Mouse (Mus musculus) embryonic facial prominence, embryonic 14.5 days (tissue): ENCODE results near the gene Ssc5d. TPM values are rescaled to one million over a fixed set of nuclear protein-coding genes. Genes with fewer than 3 reads are reported as not detected.
A peak's percentile ranks its signal among the peaks of the same experiment; 100 is the strongest.

Experiments used
- ATAC-seq: fragments of 200-750 bp; cut with Nextera tagmentation; 2 replicates; pipeline ENCODE4 v1.8.0; 2017; ENCODE audit warnings: low read depth, moderate number of reproducible peaks, moderate TSS enrichment
- DNase-seq: peaks from one replicate; pipeline ENCODE4 v3.0.0-alpha.2; 2015; ENCODE audit warnings: low spot score
- H3K27ac ChIP-seq: fragments of 300-500 bp; sonication (generic); replicated peaks from 2 replicates; pipeline ENCODE4 v1.5.1; 2014; ENCODE audit warnings: low read depth, mild to moderate bottlenecking, low read length, moderate library complexity
- H3K27me3 ChIP-seq: fragments of 300-500 bp; sonication (generic); replicated peaks from 2 replicates; pipeline ENCODE4 v1.6.1; 2014; ENCODE audit warnings: low read length; ENCODE audit not compliant: control insufficient read depth, insufficient read depth
- H3K36me3 ChIP-seq: fragments of 300-500 bp; sonication (generic); 2 replicates; pipeline ENCODE4 v1.6.1; 2014; ENCODE audit warnings: low read length, mixed read lengths; ENCODE audit not compliant: control insufficient read depth, insufficient read depth
- H3K4me1 ChIP-seq: fragments of 300-500 bp; sonication (generic); 2 replicates; pipeline ENCODE4 v1.6.1; 2014; ENCODE audit warnings: antibody characterized with exemption, low read length; ENCODE audit not compliant: control insufficient read depth, insufficient read depth
- H3K4me2 ChIP-seq: fragments of 300-500 bp; sonication (generic); 2 replicates; pipeline ENCODE4 v1.6.1; 2014; ENCODE audit warnings: low read depth, mild to moderate bottlenecking, low read length, moderate library complexity, mixed read lengths
- H3K4me3 ChIP-seq: fragments of 300-500 bp; sonication (generic); 2 replicates; pipeline ENCODE4 v1.5.1; 2014; ENCODE audit warnings: low read depth, mild to moderate bottlenecking, low read length
- H3K9ac ChIP-seq: fragments of 300-500 bp; sonication (generic); 2 replicates; pipeline ENCODE4 v1.6.1; 2014; ENCODE audit warnings: low read depth, mild to moderate bottlenecking, low read length, moderate library complexity, mixed read lengths
- H3K9me3 ChIP-seq: fragments of 300-500 bp; sonication (generic); 2 replicates; pipeline ENCODE4 v1.6.1; 2016; ENCODE audit warnings: low read length; ENCODE audit not compliant: control insufficient read depth
- WGBS: fragments of 180-500 bp; shearing (Covaris S2); extraction: QIAGEN DNeasy Blood & Tissue Kit; methylation state at CpG from one replicate; pipeline ENCODE4 v1.1.7; 2014; 5-methylcytosine and 5-hydroxymethylcytosine counted together
- polyA plus RNA-seq: library from polyadenylated mRNA; unstranded; fragments of >200 nt; fragmentation: Nextera tagmentation; extraction: Ambion mirVana; gene quantifications from 2 replicates; pipeline ENCODE4 v1.2.1, GENCODE M21; 2014

The Ssc5d gene
- polyA plus RNA-seq, 1 experiment from 2014 or later = 8.1 TPM

- 16% methylated on average over 14 of the region's 14 CpGs for WGBS
- Histone ChIP-seq H3K27ac (peak overlapping the region; percentile 96), H3K9ac (peak overlapping the region; percentile 79), H3K4me1 (peaks cover 11% of the 10 kb centered on the region), H3K36me3 (peaks cover 36% of the 10 kb centered on the region), H3K27me3 (no peaks in the 10 kb centered on the region), H3K4me3 (peak overlapping the region; percentile 53), H3K9me3 (no peaks in the 10 kb centered on the region), H3K4me2 (peak overlapping the region; percentile 61)
- peak; percentile 59 for ATAC-seq
- peak; percentile 70 for DNase-seq
Observed at GRCm38 (mm10) chr7:4915669-4916416, 9.7 kb upstream of the Ssc5d start.

GRCm38 (mm10) chr7:4917494-4917893 lies 8.1 kb upstream of the Ssc5d start:
- no peak overlapping the region for H3K4me3 ChIP-seq
- ATAC-seq = no peak
- H3K4me2 ChIP-seq = no peak overlapping the region
- H3K27me3 ChIP-seq = no peaks in the 10 kb centered on the region
- DNase-seq = no peak
- H3K27ac ChIP-seq = no peak overlapping the region
- 94% methylated on average over 2 of the region's 2 CpGs for WGBS
- 0 out of 2 replicates have a peak overlapping the region, but pooled peaks have one; percentile 79 for H3K9ac ChIP-seq
- no peaks in the 10 kb centered on the region for H3K9me3 ChIP-seq
- peaks cover 39% of the 10 kb centered on the region for H3K36me3 ChIP-seq
- peaks cover 13% of the 10 kb centered on the region for H3K4me1 ChIP-seq

- Histone ChIP-seq H3K36me3 (peaks cover 39% of the 10 kb centered on the region), H3K27me3 (no peaks in the 10 kb centered on the region), H3K4me2 (no peak overlapping the region), H3K4me1 (peaks cover 24% of the 10 kb centered on the region), H3K27ac (no peak overlapping the region), H3K4me3 (no peak overlapping the region), H3K9ac (no peak overlapping the region), H3K9me3 (no peaks in the 10 kb centered on the region)
- DNase-seq = no peak
- no peak for ATAC-seq
- 89% methylated on average over 10 of the region's 15 CpGs for WGBS
Observed at GRCm38 (mm10) chr7:4918681-4919080, 6.9 kb upstream of the Ssc5d start.

- Histone ChIP-seq H3K27me3 (no peaks in the 10 kb centered on the region), H3K36me3 (peaks cover 39% of the 10 kb centered on the region), H3K27ac (no peak overlapping the region), H3K9me3 (no peaks in the 10 kb centered on the region), H3K4me2 (no peak overlapping the region), H3K9ac (no peak overlapping the region), H3K4me3 (no peak overlapping the region), H3K4me1 (peaks cover 28% of the 10 kb centered on the region)
- WGBS = 84% methylated on average over 19 of the region's 21 CpGs
- DNase-seq (no peak), ATAC-seq (no peak)
Observed at GRCm38 (mm10) chr7:4919096-4919495, 6.5 kb upstream of the Ssc5d start.

GRCm38 (mm10) chr7:4919971-4920370 lies 5.6 kb upstream of the Ssc5d start:
- no peak overlapping the region for H3K4me2 ChIP-seq
- ATAC-seq = no peak
- WGBS = 92% methylated on average over 17 of the region's 21 CpGs

GRCm38 (mm10) chr7:4920496-4920895 lies 5.1 kb upstream of the Ssc5d start:
- peak overlapping the region; percentile 6; the same call in 1 of the 2 replicates for H3K27ac ChIP-seq
- H3K36me3 ChIP-seq = peaks cover 39% of the 10 kb centered on the region
- no peak overlapping the region for H3K4me2 ChIP-seq
- DNase-seq (no peak), ATAC-seq (no peak)
- H3K4me1 ChIP-seq = peaks cover 37% of the 10 kb centered on the region
- H3K9me3 ChIP-seq = no peaks in the 10 kb centered on the region
- no peak overlapping the region for H3K4me3 ChIP-seq
- H3K27me3 ChIP-seq = no peaks in the 10 kb centered on the region
- WGBS = 89% methylated on average over 19 of the region's 19 CpGs
- no peak overlapping the region for H3K9ac ChIP-seq

More at GRCm38 (mm10) chr7:4919971-4920370, 5.6 kb upstream of the Ssc5d start:
- Histone ChIP-seq H3K4me1 (peaks cover 32% of the 10 kb centered on the region), H3K27ac (no peak overlapping the region), H3K4me3 (no peak overlapping the region), H3K9me3 (no peaks in the 10 kb centered on the region), H3K9ac (no peak overlapping the region), H3K36me3 (peaks cover 39% of the 10 kb centered on the region), H3K27me3 (no peaks in the 10 kb centered on the region)
- DNase-seq = no peak

- Histone ChIP-seq H3K27ac (peak overlapping the region; percentile 90; the same call in 1 of the 2 replicates), H3K4me3 (no peak overlapping the region), H3K27me3 (no peaks in the 10 kb centered on the region), H3K9ac (0 out of 2 replicates have a peak overlapping the region, but pooled peaks have one; percentile 8), H3K9me3 (no peaks in the 10 kb centered on the region), H3K4me1 (peaks cover 41% of the 10 kb centered on the region), H3K36me3 (peaks cover 39% of the 10 kb centered on the region), H3K4me2 (no peak overlapping the region)
- ATAC-seq (no peak), DNase-seq (no peak)
- 61% methylated on average over 21 of the region's 23 CpGs for WGBS
Observed at GRCm38 (mm10) chr7:4920976-4921823, 4.4 kb upstream of the Ssc5d start.

GRCm38 (mm10) chr7:4921824-4922482 lies 3.6 kb upstream of the Ssc5d start, which contains the start of gene Nat14:
Nat14 (plus strand) TSS chr7:4922028.
- no peaks in the 10 kb centered on the region for H3K9me3 ChIP-seq
- WGBS = 29% methylated on average over 8 of the region's 8 CpGs
- peak within 1 kb of the TSS; percentile 36 for H3K4me3 ChIP-seq
- no peaks in the 10 kb centered on the region for H3K27me3 ChIP-seq
- DNase-seq (no peak), ATAC-seq (no peak)
- peaks cover 39% of the 10 kb centered on the region for H3K4me1 ChIP-seq
- peak within 1 kb of the TSS; percentile 62 for H3K9ac ChIP-seq
- H3K36me3 ChIP-seq = peaks cover 39% of the 10 kb centered on the region
- H3K4me2 ChIP-seq = peak within 1 kb of the TSS; percentile 77
- peak within 1 kb of the TSS; percentile 90 for H3K27ac ChIP-seq
